Mouse (Mus musculus): Measurements from ENCODE around the gene Il27ra. TPM values are rescaled to one million over a fixed set of nuclear protein-coding genes. Genes with fewer than 3 reads are reported as not detected.

Gene Il27ra
- total RNA-seq, 2 experiments from 2014 or later, result 2.0 to 2.4 TPM

- peak; percentile 94 for DNase-seq (ENCODE audit: extremely low spot score in 1 of 2, low spot score in 1 of 2)
Measured at GRCm38 (mm10) chr8:84066291-84066930, 24.0 kb upstream of the Il27ra start, which contains the start of gene Rfx1. Gene Rfx1 (plus strand): TSS chr8:84066834.

GRCm38 (mm10) chr8:84065457-84066072, 23.2 kb upstream of the Il27ra start:
- no peak for DNase-seq (ENCODE audit: extremely low spot score in 1 of 2, low spot score in 1 of 2)

GRCm38 (mm10) chr8:84065037-84065436, 22.6 kb upstream of the Il27ra start, which contains the start of gene Gm10643:
Gene Gm10643 (minus strand): TSS chr8:84065137.
- no peak for DNase-seq (ENCODE audit: extremely low spot score in 1 of 2, low spot score in 1 of 2)

- no peak for DNase-seq (ENCODE audit: extremely low spot score in 1 of 2, low spot score in 1 of 2)
Measured at GRCm38 (mm10) chr8:84063861-84064610, 21.6 kb upstream of the Il27ra start.

- DNase-seq (ENCODE audit: extremely low spot score in 1 of 2, low spot score in 1 of 2), result no peak
Measured at GRCm38 (mm10) chr8:84060245-84060644, 17.9 kb upstream of the Il27ra start.

GRCm38 (mm10) chr8:84059226-84059625, 16.8 kb upstream of the Il27ra start:
- DNase-seq (ENCODE audit: extremely low spot score in 1 of 2, low spot score in 1 of 2), result no peak

- DNase-seq (ENCODE audit: extremely low spot score in 1 of 2, low spot score in 1 of 2), result no peak
Measured at GRCm38 (mm10) chr8:84057827-84058226, 15.4 kb upstream of the Il27ra start.

- no peak for DNase-seq (ENCODE audit: extremely low spot score in 1 of 2, low spot score in 1 of 2)
Measured at GRCm38 (mm10) chr8:84053229-84053628, 10.8 kb upstream of the Il27ra start.

- DNase-seq (ENCODE audit: extremely low spot score in 1 of 2, low spot score in 1 of 2), result no peak
Measured at GRCm38 (mm10) chr8:84052746-84053145, 10.4 kb upstream of the Il27ra start.

GRCm38 (mm10) chr8:84048171-84048570, 5.8 kb upstream of the Il27ra start:
- DNase-seq (ENCODE audit: extremely low spot score in 1 of 2, low spot score in 1 of 2), result no peak

- DNase-seq (ENCODE audit: extremely low spot score in 1 of 2, low spot score in 1 of 2), result no peak
Measured at GRCm38 (mm10) chr8:84046505-84046904, 4.1 kb upstream of the Il27ra start.

- no peak for DNase-seq (ENCODE audit: extremely low spot score in 1 of 2, low spot score in 1 of 2)
Measured at GRCm38 (mm10) chr8:84044900-84045299, 2.5 kb upstream of the Il27ra start, which contains the start of gene Rln3. Gene Rln3 (minus strand): TSS chr8:84045000.

- DNase-seq (ENCODE audit: extremely low spot score in 1 of 2, low spot score in 1 of 2), result no peak
Measured at GRCm38 (mm10) chr8:84044103-84044502, 1.7 kb upstream of the Il27ra start.

GRCm38 (mm10) chr8:84042948-84043342, 556 bp upstream of the Il27ra start:
- DNase-seq (ENCODE audit: extremely low spot score in 1 of 2, low spot score in 1 of 2), result no peak

- DNase-seq (ENCODE audit: extremely low spot score in 1 of 2, low spot score in 1 of 2), result peak; percentile 66 to 85
Measured at GRCm38 (mm10) chr8:84039050-84039449, 3.3 kb downstream of the Il27ra start.

GRCm38 (mm10) chr8:84038015-84038414, 4.4 kb downstream of the Il27ra start:
- DNase-seq (ENCODE audit: extremely low spot score in 1 of 2, low spot score in 1 of 2), result no peak

- no peak for DNase-seq (ENCODE audit: extremely low spot score in 1 of 2, low spot score in 1 of 2)
Measured at GRCm38 (mm10) chr8:84032777-84033176, 9.6 kb downstream of the Il27ra start.

- no peak for DNase-seq (ENCODE audit: extremely low spot score in 1 of 2, low spot score in 1 of 2)
Measured at GRCm38 (mm10) chr8:84029272-84029671, 13.1 kb downstream of the Il27ra start.

GRCm38 (mm10) chr8:84027449-84027848, 14.9 kb downstream of the Il27ra start:
- no peak for DNase-seq (ENCODE audit: extremely low spot score in 1 of 2, low spot score in 1 of 2)

- DNase-seq (ENCODE audit: extremely low spot score in 1 of 2, low spot score in 1 of 2), result no peak
Measured at GRCm38 (mm10) chr8:84025863-84026262, 16.5 kb downstream of the Il27ra start.

GRCm38 (mm10) chr8:84024171-84024570, 18.2 kb downstream of the Il27ra start:
- DNase-seq (ENCODE audit: extremely low spot score in 1 of 2, low spot score in 1 of 2), result peak in 1 of 2 experiments; percentile 63
